Mouse (Mus musculus): ENCODE data around the gene Dph1. TPM values are rescaled to one million over a fixed set of nuclear protein-coding genes. Genes with fewer than 3 reads are reported as not detected.

Dph1 gene
- polyA plus RNA-seq, 1 experiment, result 18.7 TPM

- Histone ChIP-seq H3K4me3 (ENCODE audit: insufficient read depth, low read length) (peak overlapping the region; percentile 72), H3K4me1 (ENCODE audit: control insufficient read depth, insufficient read depth, low read length) (no peaks in the 10 kb centered on the region), H3K27ac (ENCODE audit: insufficient read depth, low read length) (0 out of 2 replicates have a peak overlapping the region, but pooled peaks have one; percentile 7)
- TF ChIP-seq POLR2A (IDR thresholded peaks at IDR 0.05; ENCODE audit: low read depth, low read length) (no peak), CTCF (IDR thresholded peaks at IDR 0.05; ENCODE audit: borderline replicate concordance, insufficient read depth, low read length) (no peak)
These were observed 26.3 kb downstream of the Dph1 start for GRCm38 (mm10) chr11:75164750-75165149.

- Histone ChIP-seq H3K4me1 (ENCODE audit: control insufficient read depth, insufficient read depth, low read length) (no peaks in the 10 kb centered on the region), H3K4me3 (ENCODE audit: insufficient read depth, low read length) (no peak overlapping the region), H3K27ac (ENCODE audit: insufficient read depth, low read length) (no peak overlapping the region)
- TF ChIP-seq CTCF (IDR thresholded peaks at IDR 0.05; ENCODE audit: borderline replicate concordance, insufficient read depth, low read length) (no peak), POLR2A (IDR thresholded peaks at IDR 0.05; ENCODE audit: low read depth, low read length) (no peak)
These were observed 27.0 kb downstream of the Dph1 start for GRCm38 (mm10) chr11:75164051-75164450.

- Histone ChIP-seq H3K27ac (ENCODE audit: insufficient read depth, low read length) (no peak overlapping the region), H3K4me1 (ENCODE audit: control insufficient read depth, insufficient read depth, low read length) (0 out of 2 replicates have a peak, but pooled peaks cover 1% of the 10 kb centered on the region), H3K4me3 (ENCODE audit: insufficient read depth, low read length) (no peak overlapping the region)
- TF ChIP-seq CTCF (IDR thresholded peaks at IDR 0.05; ENCODE audit: borderline replicate concordance, insufficient read depth, low read length) (no peak), POLR2A (IDR thresholded peaks at IDR 0.05; ENCODE audit: low read depth, low read length) (peak; percentile 32)
These were observed 27.7 kb downstream of the Dph1 start for GRCm38 (mm10) chr11:75163379-75163778.

- Histone ChIP-seq H3K4me3 (ENCODE audit: insufficient read depth, low read length) (no peak overlapping the region), H3K27ac (ENCODE audit: insufficient read depth, low read length) (no peak overlapping the region), H3K4me1 (ENCODE audit: control insufficient read depth, insufficient read depth, low read length) (peaks cover 3% of the 10 kb centered on the region; the same call in 1 of the 2 replicates)
- TF ChIP-seq CTCF (IDR thresholded peaks at IDR 0.05; ENCODE audit: borderline replicate concordance, insufficient read depth, low read length) (no peak), POLR2A (IDR thresholded peaks at IDR 0.05; ENCODE audit: low read depth, low read length) (0 out of 2 replicates have a peak, but pooled peaks have one; percentile 25)
These were observed 28.4 kb downstream of the Dph1 start for GRCm38 (mm10) chr11:75162591-75163080.

- Histone ChIP-seq H3K27ac (ENCODE audit: insufficient read depth, low read length) (0 out of 2 replicates have a peak overlapping the region, but pooled peaks have one; percentile 12), H3K4me1 (ENCODE audit: control insufficient read depth, insufficient read depth, low read length) (peaks cover 11% of the 10 kb centered on the region), H3K4me3 (ENCODE audit: insufficient read depth, low read length) (no peak overlapping the region)
- TF ChIP-seq CTCF (IDR thresholded peaks at IDR 0.05; ENCODE audit: borderline replicate concordance, insufficient read depth, low read length), result no peak
- peak; percentile 28; the same call in 1 of the 2 replicates for TF ChIP-seq POLR2A (IDR thresholded peaks at IDR 0.05; ENCODE audit: low read depth, low read length)
These were observed 29.5 kb downstream of the Dph1 start for GRCm38 (mm10) chr11:75161417-75162008.

- Histone ChIP-seq H3K4me3 (ENCODE audit: insufficient read depth, low read length) (no peak overlapping the region), H3K27ac (ENCODE audit: insufficient read depth, low read length) (peak overlapping the region; percentile 0; the same call in 1 of the 2 replicates), H3K4me1 (ENCODE audit: control insufficient read depth, insufficient read depth, low read length) (peaks cover 15% of the 10 kb centered on the region)
- TF ChIP-seq POLR2A (IDR thresholded peaks at IDR 0.05; ENCODE audit: low read depth, low read length) (no peak), CTCF (IDR thresholded peaks at IDR 0.05; ENCODE audit: borderline replicate concordance, insufficient read depth, low read length) (no peak)
These were observed 30.1 kb downstream of the Dph1 start for GRCm38 (mm10) chr11:75160954-75161353.

GRCm38 (mm10) chr11:75159564-75159963, 31.5 kb downstream of the Dph1 start:
- Histone ChIP-seq H3K27ac (ENCODE audit: insufficient read depth, low read length) (no peak overlapping the region), H3K4me3 (ENCODE audit: insufficient read depth, low read length) (no peak overlapping the region), H3K4me1 (ENCODE audit: control insufficient read depth, insufficient read depth, low read length) (peaks cover 17% of the 10 kb centered on the region)
- no peak for TF ChIP-seq POLR2A (IDR thresholded peaks at IDR 0.05; ENCODE audit: low read depth, low read length)
- peak; percentile 53; the same call in 1 of the 2 replicates for TF ChIP-seq CTCF (IDR thresholded peaks at IDR 0.05; ENCODE audit: borderline replicate concordance, insufficient read depth, low read length)

- TF ChIP-seq POLR2A (IDR thresholded peaks at IDR 0.05; ENCODE audit: low read depth, low read length) (no peak), CTCF (IDR thresholded peaks at IDR 0.05; ENCODE audit: borderline replicate concordance, insufficient read depth, low read length) (no peak)
- Histone ChIP-seq H3K4me1 (ENCODE audit: control insufficient read depth, insufficient read depth, low read length) (peaks cover 17% of the 10 kb centered on the region), H3K4me3 (ENCODE audit: insufficient read depth, low read length) (no peak overlapping the region), H3K27ac (ENCODE audit: insufficient read depth, low read length) (peak overlapping the region; percentile 34; the same call in 1 of the 2 replicates)
These were observed 32.6 kb downstream of the Dph1 start for GRCm38 (mm10) chr11:75158432-75158831.

- no peak for TF ChIP-seq CTCF (IDR thresholded peaks at IDR 0.05; ENCODE audit: borderline replicate concordance, insufficient read depth, low read length)
- TF ChIP-seq POLR2A (IDR thresholded peaks at IDR 0.05; ENCODE audit: low read depth, low read length), result no peak
- Histone ChIP-seq H3K27ac (ENCODE audit: insufficient read depth, low read length) (peak overlapping the region; percentile 34), H3K4me1 (ENCODE audit: control insufficient read depth, insufficient read depth, low read length) (peaks cover 21% of the 10 kb centered on the region), H3K4me3 (ENCODE audit: insufficient read depth, low read length) (no peak overlapping the region)
These were observed 33.1 kb downstream of the Dph1 start for GRCm38 (mm10) chr11:75157901-75158300.

GRCm38 (mm10) chr11:75157037-75157436, 34.0 kb downstream of the Dph1 start:
- TF ChIP-seq CTCF (IDR thresholded peaks at IDR 0.05; ENCODE audit: borderline replicate concordance, insufficient read depth, low read length) (no peak), POLR2A (IDR thresholded peaks at IDR 0.05; ENCODE audit: low read depth, low read length) (no peak)
- Histone ChIP-seq H3K27ac (ENCODE audit: insufficient read depth, low read length) (no peak overlapping the region), H3K4me1 (ENCODE audit: control insufficient read depth, insufficient read depth, low read length) (peaks cover 21% of the 10 kb centered on the region), H3K4me3 (ENCODE audit: insufficient read depth, low read length) (no peak overlapping the region)
